Mouse (Mus musculus) kidney, postnatal 0 days (tissue): ENCODE data around the gene Tmed3. TPM values are rescaled to one million over a fixed set of nuclear protein-coding genes. Genes with fewer than 3 reads are reported as not detected.

Experiments used
- ATAC-seq: fragments of 200-750 bp; cut with Nextera tagmentation; replicated peaks from 2 replicates; pipeline ENCODE4 v1.8.0; 2017; ENCODE audit warnings: low read depth, moderate number of reproducible peaks, moderate TSS enrichment, moderate library complexity; ENCODE audit not compliant: low FRiP score
- DNase-seq: peaks from one replicate; pipeline ENCODE4 v3.0.0-alpha.2; 2016; ENCODE audit warnings: low spot score
- H3K27ac ChIP-seq: fragments of 300-500 bp; sonication (generic); 2 replicates; pipeline ENCODE4 v1.5.1; 2014; ENCODE audit warnings: mild to moderate bottlenecking
- H3K27me3 ChIP-seq: fragments of 300-500 bp; sonication (generic); 2 replicates; pipeline ENCODE4 v1.6.1; 2014; ENCODE audit warnings: low read length, mixed read lengths; ENCODE audit not compliant: insufficient read depth
- H3K36me3 ChIP-seq: fragments of 300-500 bp; sonication (generic); 2 replicates; pipeline ENCODE4 v1.6.1; 2014; ENCODE audit warnings: low read length, mixed read lengths; ENCODE audit not compliant: insufficient read depth
- H3K4me1 ChIP-seq: fragments of 300-500 bp; sonication (generic); replicated peaks from 2 replicates; pipeline ENCODE4 v1.6.1; 2014; ENCODE audit warnings: antibody characterized with exemption, low read length, mixed read lengths; ENCODE audit not compliant: insufficient read depth
- H3K4me2 ChIP-seq: fragments of 300-500 bp; sonication (generic); 2 replicates; pipeline ENCODE4 v1.6.1; 2014; ENCODE audit warnings: mild to moderate bottlenecking, low read length, moderate library complexity, mixed read lengths
- H3K4me3 ChIP-seq: fragments of 300-500 bp; sonication (generic); replicated peaks from 2 replicates; pipeline ENCODE4 v1.5.1; 2014; ENCODE audit warnings: low read depth, low read length
- H3K9ac ChIP-seq: fragments of 300-500 bp; sonication (generic); 2 replicates; pipeline ENCODE4 v1.6.1; 2014; ENCODE audit warnings: low read depth, low read length
- H3K9me3 ChIP-seq: fragments of 300-500 bp; sonication (generic); replicated peaks from 2 replicates; pipeline ENCODE4 v1.6.1; 2016; ENCODE audit warnings: low read length, inconsistent platforms, mixed read lengths
- CTCF ChIP-seq: IDR thresholded peaks from 2 replicates; pipeline ENCODE4 v1.5.1; 2016; ENCODE audit warnings: antibody characterized with exemption, low read depth, mild to moderate bottlenecking, moderate library complexity
- WGBS: fragments of 180-500 bp; shearing (Covaris S2); extraction: QIAGEN DNeasy Blood & Tissue Kit; methylation state at CpG from one replicate; pipeline ENCODE4 v1.1.7; 2014; 5-methylcytosine and 5-hydroxymethylcytosine counted together
- polyA plus RNA-seq: library from polyadenylated mRNA; unstranded; fragments of >200 nt; fragmentation: Nextera tagmentation; extraction: Ambion mirVana; gene quantifications from 2 replicates; pipeline ENCODE4 v1.2.1, GENCODE M21; 2015

The Tmed3 gene
- polyA plus RNA-seq, 1 experiment from 2014 or later, result 96.9 TPM

DNA sequence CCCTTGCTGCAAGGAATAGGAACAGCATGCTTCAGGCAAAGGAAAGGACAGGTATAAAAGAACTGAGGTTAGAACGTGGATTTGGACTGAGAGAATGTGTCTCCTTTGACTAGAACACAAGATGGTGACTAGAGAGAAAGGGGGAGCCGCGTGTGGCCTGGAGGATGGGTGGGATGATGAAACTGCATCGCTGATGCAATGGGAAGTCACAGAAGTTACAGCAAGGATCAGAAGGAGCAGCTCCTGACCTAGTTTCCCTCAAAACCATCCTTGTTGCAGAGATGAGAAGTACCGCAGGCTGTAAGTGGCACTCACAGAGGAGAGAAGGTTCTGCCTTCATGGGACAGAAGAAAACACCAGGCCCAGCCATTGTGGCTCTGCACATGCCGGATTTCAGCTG is 54.0 kb downstream of the Tmed3 start:
- Histone ChIP-seq H3K36me3 (no peaks in the 10 kb centered on the region), H3K27ac (no peak overlapping the region), H3K4me2 (no peak overlapping the region), H3K27me3 (no peaks in the 10 kb centered on the region), H3K9ac (no peak overlapping the region), H3K9me3 (no peaks in the 10 kb centered on the region), H3K4me1 (no peaks in the 10 kb centered on the region), H3K4me3 (no peak overlapping the region)
- TF ChIP-seq CTCF, result no peak
- no peak for DNase-seq
- no peak for ATAC-seq
- WGBS, result 76% methylated on average over 6 of the region's 6 CpGs

Other genes starting within 250 kb of the Tmed3 start
- gene Minar1, start 81.9 kb downstream of the Tmed3 start, polyA plus RNA-seq, result 0.04 TPM in 1 of 2 replicates, not detected in the other
- not detected in 2 replicates for gene Ankrd34c, start 33.4 kb upstream of the Tmed3 start, polyA plus RNA-seq
- gene Rasgrf1, start 204.8 kb upstream of the Tmed3 start, polyA plus RNA-seq, result 0.05 TPM in 1 of 2 replicates, not detected in the other